Mouse (Mus musculus): ENCODE results near the gene Sept9.

Sept9 gene

GRCm38 (mm10) chr11:117222899-117223298 is 23.4 kb downstream of the Sept9 start:
- no peak for DNase-seq

DNA sequence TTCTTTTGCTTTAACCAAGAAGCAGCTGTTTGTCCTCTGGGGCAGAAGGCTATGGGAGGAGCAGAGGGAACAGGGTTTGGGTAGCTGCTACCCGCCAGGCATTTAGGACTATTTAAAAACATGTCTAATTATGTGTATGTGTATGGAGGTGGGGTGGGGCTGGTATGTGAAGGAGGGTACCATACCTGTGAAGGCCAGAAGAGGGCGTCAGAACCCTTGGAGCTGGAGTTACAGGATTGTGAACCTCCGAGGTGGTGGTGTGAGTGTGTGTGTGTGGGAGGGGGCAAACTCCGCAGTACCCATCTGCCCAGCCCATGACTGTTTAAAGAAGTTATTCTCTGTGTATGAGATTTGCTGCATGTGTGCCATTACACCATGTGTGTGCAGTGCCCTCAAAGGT is 25.3 kb downstream of the Sept9 start:
- no peak for DNase-seq

DNA sequence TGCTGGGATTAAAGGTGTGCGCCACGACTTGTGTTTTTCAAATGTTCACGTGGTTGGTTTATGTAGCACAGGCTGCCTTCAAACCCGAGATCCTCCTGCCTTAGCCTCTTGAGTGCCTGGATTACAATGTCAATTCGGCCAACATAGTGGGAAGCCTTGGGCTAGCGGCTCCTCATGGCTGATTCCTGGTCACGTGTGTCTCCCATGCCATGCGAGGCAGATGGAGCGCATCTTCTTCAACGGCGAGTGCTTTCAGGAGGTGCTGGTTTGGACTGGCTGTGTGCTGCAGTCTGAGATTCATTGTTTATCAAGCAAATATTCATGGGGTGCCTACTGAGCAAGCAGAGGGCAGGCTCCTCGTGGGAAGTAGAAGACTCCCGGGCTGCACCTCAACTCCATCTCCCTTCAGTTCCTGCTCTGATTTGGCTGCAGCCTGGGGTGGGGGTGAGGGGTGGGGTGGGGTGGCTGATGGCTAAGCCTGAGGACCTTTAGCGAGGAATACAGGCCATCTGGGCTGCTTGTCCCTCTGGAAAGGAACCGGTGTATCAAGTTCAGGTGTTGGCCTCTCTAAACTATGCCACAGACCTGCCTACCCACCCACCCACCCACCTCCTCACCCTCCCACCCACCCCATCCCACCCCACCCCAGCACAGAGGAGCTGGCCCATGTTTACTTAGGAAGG is 26.2 kb downstream of the Sept9 start:
- no peak for DNase-seq

GRCm38 (mm10) chr11:117226214-117226535 is 26.7 kb downstream of the Sept9 start:
- no peak for DNase-seq

GRCm38 (mm10) chr11:117228139-117228538 is 28.7 kb downstream of the Sept9 start:
- DNase-seq = no peak

GRCm38 (mm10) chr11:117231551-117231950 is 32.1 kb downstream of the Sept9 start:
- DNase-seq = peak; percentile 64 to 79

GRCm38 (mm10) chr11:117232032-117232431 is 32.6 kb downstream of the Sept9 start:
- DNase-seq = peak; percentile 74 to 85

DNA sequence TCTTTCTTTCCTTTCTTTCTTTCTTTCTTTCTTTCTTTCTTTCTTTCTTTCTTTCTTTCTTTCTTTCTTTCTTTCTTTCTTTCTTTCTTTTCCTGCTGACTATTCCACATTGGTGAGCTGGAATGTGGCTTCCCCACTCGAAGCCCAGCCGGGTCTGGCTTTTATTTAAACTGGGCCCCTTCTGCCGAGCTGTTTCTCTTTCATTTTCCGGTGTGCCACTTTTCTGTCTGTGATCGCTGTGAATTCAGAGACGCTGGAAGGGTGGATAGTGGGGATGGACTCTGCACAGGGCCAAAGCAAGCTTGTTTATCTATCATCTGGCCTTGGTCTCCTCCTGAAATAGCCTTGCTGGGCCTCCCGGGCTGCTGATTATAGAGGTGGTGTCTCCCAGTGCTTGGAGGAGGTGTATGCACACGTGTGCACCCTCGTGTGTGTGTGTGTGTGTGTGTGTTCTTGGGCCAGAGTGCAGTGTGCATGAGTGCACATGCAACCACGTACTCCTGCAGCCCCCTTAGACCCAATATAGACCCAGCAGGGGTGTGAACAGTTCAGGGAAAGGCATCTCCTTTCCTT is 33.5 kb downstream of the Sept9 start:
- no peak for DNase-seq

GRCm38 (mm10) chr11:117233818-117234217 is 34.4 kb downstream of the Sept9 start:
- no peak for DNase-seq

GRCm38 (mm10) chr11:117235086-117235897 is 35.8 kb downstream of the Sept9 start:
- peak; percentile 30 to 52 for DNase-seq

- DNase-seq = peak; percentile 50 to 53
Observed at GRCm38 (mm10) chr11:117235898-117236459, 36.5 kb downstream of the Sept9 start.

DNA sequence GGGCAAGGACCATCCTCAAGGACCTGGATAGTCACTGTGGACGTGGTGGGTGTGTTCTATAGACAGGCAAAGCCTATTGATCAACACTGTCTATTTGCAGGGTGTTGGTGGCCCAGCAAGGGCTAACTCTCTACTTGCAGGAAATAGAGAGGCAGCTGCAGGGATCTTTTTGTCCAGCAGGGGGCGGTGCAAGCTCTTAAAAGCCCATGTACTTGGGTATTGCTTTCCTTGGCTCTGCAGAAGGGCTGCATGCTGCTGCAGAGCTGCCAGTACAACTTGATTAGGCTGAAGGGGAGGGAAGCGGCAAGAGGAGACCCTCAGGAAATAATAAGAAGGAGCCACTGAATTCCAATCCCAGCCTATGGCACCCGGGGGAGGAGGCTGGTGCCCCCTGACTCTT is 38.7 kb downstream of the Sept9 start:
- peak; percentile 88 to 95 for DNase-seq

GRCm38 (mm10) chr11:117239617-117240016 is 40.2 kb downstream of the Sept9 start:
- DNase-seq = no peak

- DNase-seq = no peak
Observed at GRCm38 (mm10) chr11:117240322-117240721, 40.9 kb downstream of the Sept9 start.

DNA sequence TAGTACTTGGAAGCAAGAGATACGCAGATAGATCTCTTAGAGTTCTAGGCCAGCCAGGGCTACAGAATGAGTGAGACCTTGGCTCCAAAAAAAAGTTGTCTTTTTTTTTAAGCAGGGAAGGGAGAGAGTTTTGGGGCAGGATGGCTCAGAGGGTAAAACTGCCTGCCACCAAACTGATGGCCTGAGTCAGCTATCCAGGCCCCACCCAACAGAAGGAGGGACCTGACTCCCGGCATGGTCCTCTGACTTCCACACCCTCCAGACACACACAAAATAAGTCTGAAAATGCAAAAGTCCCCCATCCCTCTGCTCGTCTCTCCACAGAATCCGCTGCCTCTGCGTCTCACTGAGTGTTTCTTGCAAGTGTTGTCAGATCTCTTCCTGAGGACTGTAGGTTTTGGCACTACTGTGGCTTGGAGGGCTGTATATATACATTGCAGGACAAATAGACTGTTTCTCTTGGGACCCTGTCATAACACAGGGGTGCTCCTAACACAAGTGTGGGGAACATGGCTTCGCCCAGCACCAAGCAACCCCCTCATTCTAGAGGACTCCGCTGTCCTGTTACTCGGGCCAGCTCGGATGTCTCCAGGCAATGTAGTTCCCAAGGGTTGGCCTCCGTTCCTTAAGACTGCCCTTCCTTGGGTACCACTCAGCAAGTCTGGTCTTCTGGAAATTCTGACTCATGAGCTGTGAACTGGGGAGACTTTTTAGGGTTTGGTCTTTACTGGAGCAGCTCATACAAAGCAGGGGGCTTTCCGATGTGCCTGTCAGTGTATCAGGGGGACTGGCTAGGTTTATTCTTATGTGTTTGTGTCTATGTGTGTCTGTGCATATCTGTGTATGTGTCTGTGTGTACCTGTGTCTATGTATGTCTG is 41.6 kb downstream of the Sept9 start:
- DNase-seq = no peak

- DNase-seq = no peak
Observed at GRCm38 (mm10) chr11:117242339-117243084, 43.1 kb downstream of the Sept9 start.

- DNase-seq = no peak
Observed at GRCm38 (mm10) chr11:117243536-117244290, 44.3 kb downstream of the Sept9 start.

GRCm38 (mm10) chr11:117245041-117245725 is 45.7 kb downstream of the Sept9 start:
- no peak for DNase-seq

DNA sequence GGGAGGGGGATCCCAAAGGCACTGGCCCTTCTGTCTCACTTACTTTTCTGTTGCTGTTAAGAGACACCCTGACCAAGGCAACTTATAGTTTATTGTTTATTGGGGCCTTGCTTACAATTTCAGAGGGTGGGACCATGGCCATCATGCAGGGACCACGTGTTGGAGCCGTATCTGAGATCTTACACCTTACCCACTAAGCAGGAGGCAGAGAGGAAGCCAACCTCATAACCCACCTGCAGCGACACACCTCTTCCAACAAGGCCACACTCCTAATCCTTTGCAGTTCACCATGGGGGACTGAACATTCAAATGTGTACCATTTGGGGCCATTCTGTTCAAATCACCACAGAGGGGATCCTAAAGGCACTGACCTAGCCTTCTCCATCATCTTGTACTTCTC is 46.4 kb downstream of the Sept9 start:
- DNase-seq = no peak

- peak; percentile 52 to 65 for DNase-seq
Observed at GRCm38 (mm10) chr11:117246286-117246685, 46.8 kb downstream of the Sept9 start.

Measured in kidney, postnatal 36 days (tissue).